Comparison of ENCODE assay signal across 24 mouse cellular contexts in the genomic region with DNA sequence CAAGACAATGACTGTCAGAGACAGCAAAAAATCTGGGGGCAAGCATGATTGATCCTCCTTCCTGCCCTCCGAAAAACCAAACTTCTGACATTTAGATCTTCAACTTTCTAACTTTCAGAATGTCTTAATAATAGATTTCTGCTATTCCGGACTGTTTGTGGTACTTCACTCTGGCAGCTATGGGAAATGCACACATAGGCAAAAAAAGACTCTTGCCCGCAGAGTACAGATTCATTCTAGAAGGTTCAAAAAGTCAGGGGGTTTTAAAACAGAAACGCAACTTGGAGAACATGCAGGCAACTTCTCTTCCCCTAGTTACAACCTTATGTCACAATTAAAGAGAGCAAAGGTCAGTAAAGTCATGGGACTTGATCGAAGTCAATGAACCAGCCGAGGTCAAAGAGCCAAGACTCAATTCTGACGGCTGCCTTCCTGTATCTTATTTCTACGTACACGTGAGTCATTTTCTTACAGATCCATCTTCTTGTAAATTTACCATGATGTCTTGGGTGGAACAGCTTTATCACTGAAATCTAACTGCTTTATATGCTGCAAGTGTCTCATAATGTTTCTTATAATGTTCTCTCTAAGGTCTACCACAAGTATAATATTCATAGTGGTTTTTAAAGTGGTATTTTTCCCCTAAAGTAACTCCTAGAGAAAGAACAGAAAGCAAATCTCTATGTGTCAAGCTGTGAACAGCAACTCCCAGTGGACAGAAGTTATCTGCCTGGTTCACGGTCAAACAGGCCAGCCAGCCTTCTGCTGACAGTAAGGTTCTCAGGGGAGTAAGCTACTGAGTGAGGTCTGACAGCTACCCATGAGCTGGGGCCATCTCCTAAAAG. TPM values are rescaled to one million over a fixed set of nuclear protein-coding genes. Genes with fewer than 3 reads are reported as not detected.
A peak's percentile ranks its signal among the peaks of the same experiment; 100 is the strongest.
DNase-seq lines count a peak whose midpoint lies in the region; ATAC-seq and TF ChIP-seq lines count a peak whose summit lies in the region.
"Had no signal": no experiment of that assay in that cellular context is flagged by ENCODE, and none has a peak within 500 bp of the region (broad histone marks: within the 10 kb centered on the region; RNA-seq: fewer than 3 reads in every experiment).

No protein-coding gene starts in this region.

- no peak for ATAC-seq in kidney, embryonic 16.5 days (ENCODE audit: low FRiP score, low TSS enrichment)
- peak; percentile 39 for ATAC-seq in CD4-positive, CD25-positive, alpha-beta regulatory T cell, adult 4 months
- ATAC-seq in intestine, postnatal 0 days = peak; percentile 81
- ATAC-seq in forebrain, embryonic 15.5 days (replicated peaks) = no peak

- no peaks in the 10 kb centered on the region for H3K9me3 ChIP-seq in kidney, embryonic 16.5 days (ENCODE audit: low read length)
- no peaks in the 10 kb centered on the region for H3K9me3 ChIP-seq in intestine, postnatal 0 days (ENCODE audit: control insufficient read depth)
- no peaks in the 10 kb centered on the region for H3K9me3 ChIP-seq in forebrain, embryonic 15.5 days
- H3K9me3 ChIP-seq: forebrain, embryonic 10.5 days; hindbrain, embryonic 15.5 days; limb, embryonic 15.5 days; megakaryocyte, embryonic 14.5 days; neural tube, embryonic 15.5 days had no signal

- H3K9ac ChIP-seq in kidney, embryonic 16.5 days (replicated peaks; ENCODE audit: low read length) = no peak overlapping the region
- H3K9ac ChIP-seq in intestine, postnatal 0 days (ENCODE audit: low read depth, low read length) = no peak overlapping the region
- no peak overlapping the region for H3K9ac ChIP-seq in forebrain, embryonic 15.5 days (replicated peaks)
- H3K9ac ChIP-seq: hindbrain, embryonic 15.5 days; limb, embryonic 15.5 days; lung, embryonic 14.5 days; neural tube, embryonic 15.5 days had no signal

- H3K27ac ChIP-seq in kidney, embryonic 16.5 days (ENCODE audit: low read length) = no peak overlapping the region
- peak overlapping the region; percentile 65 for H3K27ac ChIP-seq in intestine, postnatal 0 days (ENCODE audit: low read depth, low read length)
- no peak overlapping the region for H3K27ac ChIP-seq in forebrain, embryonic 15.5 days (replicated peaks)
- H3K27ac ChIP-seq: forebrain, embryonic 10.5 days; hindbrain, embryonic 15.5 days; neural tube, embryonic 15.5 days had no signal

- no peak overlapping the region for H3K4me3 ChIP-seq in kidney, embryonic 16.5 days (ENCODE audit: low read length)
- peak overlapping the region; percentile 27; the same call in 1 of the 2 replicates for H3K4me3 ChIP-seq in intestine, postnatal 0 days (ENCODE audit: low read depth, low read length)
- no peak overlapping the region for H3K4me3 ChIP-seq in forebrain, embryonic 15.5 days
- H3K4me3 ChIP-seq: forebrain, embryonic 10.5 days; hindbrain, embryonic 15.5 days; limb, embryonic 15.5 days; megakaryocyte, embryonic 14.5 days; myocyte; neural tube, embryonic 15.5 days had no signal

- peak; percentile 39 for DNase-seq in kidney, adult 9 months
- peak; percentile 13 for DNase-seq in embryo, embryonic 11 days
- DNase-seq in adipocyte (ENCODE audit: low spot score) = no peak
- no peak for DNase-seq in gastrocnemius, postnatal 4 days (ENCODE audit: low spot score in 2 of 2)
- DNase-seq: adrenal gland, postnatal 25 days; cerebellum, adult 11 months; cerebellum, postnatal 14 days; gastrocnemius, postnatal 25 days; kidney, adult 18-20 months; lung, embryonic 14.5 days; midbrain, embryonic 14.5 days; right cerebral cortex, postnatal 14 days; thymus, adult 2 months had no signal

- H3K36me3 ChIP-seq in kidney, embryonic 16.5 days (ENCODE audit: insufficient read depth, low read length) = no peaks in the 10 kb centered on the region
- no peaks in the 10 kb centered on the region for H3K36me3 ChIP-seq in intestine, postnatal 0 days (ENCODE audit: control insufficient read depth, insufficient read depth)
- H3K36me3 ChIP-seq in forebrain, embryonic 15.5 days = no peaks in the 10 kb centered on the region
- H3K36me3 ChIP-seq: forebrain, embryonic 10.5 days; hindbrain, embryonic 15.5 days; limb, embryonic 15.5 days; neural tube, embryonic 15.5 days had no signal

- H3K27me3 ChIP-seq in kidney, embryonic 16.5 days (ENCODE audit: insufficient read depth, low read length) = 0 out of 2 replicates have a peak, but pooled peaks cover 3% of the 10 kb centered on the region
- H3K27me3 ChIP-seq in intestine, postnatal 0 days (replicated peaks; ENCODE audit: control insufficient read depth, insufficient read depth, low read length) = no peaks in the 10 kb centered on the region
- no peaks in the 10 kb centered on the region for H3K27me3 ChIP-seq in forebrain, embryonic 15.5 days
- H3K27me3 ChIP-seq: hindbrain, embryonic 15.5 days; limb, embryonic 15.5 days; neural tube, embryonic 15.5 days had no signal

- TF ChIP-seq CTCF in intestine, postnatal 0 days (IDR thresholded peaks at IDR 0.05; ENCODE audit: low read depth) = no peak

- no peak overlapping the region for H3K4me2 ChIP-seq in kidney, embryonic 16.5 days (replicated peaks; ENCODE audit: low read depth, low read length)
- H3K4me2 ChIP-seq in intestine, postnatal 0 days (replicated peaks; ENCODE audit: low read depth) = peak overlapping the region; percentile 51
- H3K4me2 ChIP-seq in forebrain, embryonic 15.5 days (replicated peaks) = no peak overlapping the region
- H3K4me2 ChIP-seq: heart, embryonic 11.5 days; hindbrain, embryonic 15.5 days; limb, embryonic 15.5 days; lung, embryonic 14.5 days; neural tube, embryonic 15.5 days had no signal

- 43% methylated on average over 10 of the region's 10 CpGs for WGBS in kidney, embryonic 16.5 days
- 50% methylated on average over 10 of the region's 10 CpGs for WGBS in intestine, postnatal 0 days
- WGBS in forebrain, embryonic 15.5 days = 93% methylated on average over 10 of the region's 10 CpGs

- no peaks in the 10 kb centered on the region for H3K4me1 ChIP-seq in kidney, embryonic 16.5 days (ENCODE audit: insufficient read depth, low read length)
- peaks cover 3% of the 10 kb centered on the region; the same call in 1 of the 2 replicates for H3K4me1 ChIP-seq in intestine, postnatal 0 days (replicated peaks; ENCODE audit: control insufficient read depth, insufficient read depth, low read length)
- H3K4me1 ChIP-seq in forebrain, embryonic 15.5 days = peaks cover 9% of the 10 kb centered on the region

RNA-seq across cellular contexts. Expression of a gene that starts 40.7 kb away (rescaled TPM):
- polyA plus RNA-seq in kidney, embryonic 16.5 days (2015; fragmentation: Nextera tagmentation; extraction: Ambion mirVana) = 4.7 and 5.3 TPM in 2 replicates
- polyA plus RNA-seq in CD4-positive, CD25-positive, alpha-beta regulatory T cell, adult 4 months (2017; shearing (Covaris generic)) = 10 to 100 TPM; 77.5 to 92.7 TPM
- polyA plus RNA-seq in intestine, postnatal 0 days (2015; fragmentation: Nextera tagmentation; extraction: Ambion mirVana) = 9.6 and 10.6 TPM in 2 replicates
- 1.4 and 1.9 TPM in 2 replicates for polyA plus RNA-seq in forebrain, embryonic 15.5 days (2015; fragmentation: Nextera tagmentation; extraction: Ambion mirVana)
- 10 to 100 TPM; 79.5 to 80.3 TPM for total RNA-seq in gastrocnemius, postnatal 4 days (2021)

Comparison
In these comparisons a context has a peak if more than half of its experiments do, and no peak if none do; other contexts are left out.
1. DNase-seq: peak in kidney, adult 9 months (single experiment) and embryo, embryonic 11 days (single experiment); none in adipocyte (single experiment) and gastrocnemius, postnatal 4 days (0 of 2).
2. ATAC-seq: peak in CD4-positive, CD25-positive, alpha-beta regulatory T cell, adult 4 months (single experiment) and intestine, postnatal 0 days (single experiment); none in kidney, embryonic 16.5 days (single experiment) and forebrain, embryonic 15.5 days (single experiment).